Mouse (Mus musculus) small intestine, adult 2 months (tissue): ENCODE data around the gene Sema4c. TPM values are rescaled to one million over a fixed set of nuclear protein-coding genes. Genes with fewer than 3 reads are reported as not detected.

Experiments
- H3K27ac ChIP-seq: fragments of 200-500 bp; 2 replicates; pipeline ENCODE4 v1.5.1; 2012; ENCODE audit warnings: low read depth, low read length, control low read depth, inconsistent platforms; ENCODE audit not compliant: insufficient read depth
- H3K27me3 ChIP-seq: fragments of 200-500 bp; 2 replicates; pipeline ENCODE4 v1.6.1; 2012; ENCODE audit warnings: mild to moderate bottlenecking, moderate library complexity, low read length, inconsistent platforms; ENCODE audit not compliant: control insufficient read depth, insufficient read depth
- H3K36me3 ChIP-seq: fragments of 200-500 bp; 2 replicates; pipeline ENCODE4 v1.6.1; 2012; ENCODE audit warnings: mild to moderate bottlenecking, low read length, control low read depth, inconsistent platforms; ENCODE audit not compliant: control insufficient read depth, insufficient read depth
- H3K4me1 ChIP-seq: fragments of 200-500 bp; 2 replicates; pipeline ENCODE4 v1.6.1; 2012; ENCODE audit warnings: low read length, inconsistent platforms, mixed read lengths; ENCODE audit not compliant: control insufficient read depth, insufficient read depth, insufficient read length
- H3K4me3 ChIP-seq: fragments of 200-500 bp; 2 replicates; pipeline ENCODE4 v1.5.1; 2012; ENCODE audit warnings: low read depth, mild to moderate bottlenecking, control low read depth, inconsistent platforms, low read length, moderate library complexity
- CTCF ChIP-seq: fragments of 200-500 bp; IDR thresholded peaks from 2 replicates; pipeline ENCODE4 v1.5.1; 2012; ENCODE audit warnings: low read depth, mild to moderate bottlenecking, control low read depth, inconsistent platforms, low read length, moderate library complexity, mixed read lengths; ENCODE audit not compliant: insufficient replicate concordance, insufficient read length; ENCODE audit errors: extremely low read depth
- POLR2A ChIP-seq: fragments of 200-500 bp; IDR thresholded peaks from 2 replicates; pipeline ENCODE4 v1.6.1; 2012; ENCODE audit warnings: low read depth, mild to moderate bottlenecking, control low read depth, inconsistent platforms, low read length, moderate library complexity
- WGBS: fragments of 180-500 bp; shearing (Covaris S2); methylation state at CpG from one replicate; pipeline ENCODE4 v1.1.7; 2018; 5-methylcytosine and 5-hydroxymethylcytosine counted together
- polyA plus RNA-seq: library from polyadenylated mRNA; depleted of rRNA; stranded (reverse); fragments of >200 nt; gene quantifications from 2 replicates; pipeline ENCODE4 v1.2.3, GENCODE M21; 2012

The Sema4c gene
- polyA plus RNA-seq, 1 experiment, result 6.0 TPM

DNA sequence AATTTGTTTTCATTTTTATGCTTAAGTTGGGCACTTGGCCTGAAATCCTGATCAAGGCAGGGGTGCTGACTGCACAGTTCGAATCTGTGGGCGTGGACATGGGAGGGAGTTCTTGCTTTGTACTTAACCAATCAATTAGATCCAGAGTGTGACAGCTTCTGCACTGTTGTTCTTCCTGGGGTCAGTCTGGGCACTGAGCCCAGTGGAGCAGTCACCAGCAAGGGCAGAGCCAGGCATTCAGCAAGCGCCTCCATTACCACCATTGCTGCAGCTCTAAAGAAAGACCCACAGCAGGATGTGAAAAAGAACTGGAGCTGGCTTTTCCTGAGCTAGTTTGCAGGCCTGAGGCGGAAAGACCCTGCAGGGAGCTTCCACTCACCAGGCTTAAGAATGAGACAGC lies 38.0 kb upstream of the Sema4c start:
- TF ChIP-seq POLR2A, result no peak
- TF ChIP-seq CTCF, result no peak
- no peak overlapping the region for H3K27ac ChIP-seq
- H3K36me3 ChIP-seq, result no peaks in the 10 kb centered on the region
- no peaks in the 10 kb centered on the region for H3K27me3 ChIP-seq
- 31% methylated on average over 4 of the region's 4 CpGs for WGBS
- no peak overlapping the region for H3K4me3 ChIP-seq
- H3K4me1 ChIP-seq, result peaks cover 11% of the 10 kb centered on the region; the same call in 1 of the 2 replicates

DNA sequence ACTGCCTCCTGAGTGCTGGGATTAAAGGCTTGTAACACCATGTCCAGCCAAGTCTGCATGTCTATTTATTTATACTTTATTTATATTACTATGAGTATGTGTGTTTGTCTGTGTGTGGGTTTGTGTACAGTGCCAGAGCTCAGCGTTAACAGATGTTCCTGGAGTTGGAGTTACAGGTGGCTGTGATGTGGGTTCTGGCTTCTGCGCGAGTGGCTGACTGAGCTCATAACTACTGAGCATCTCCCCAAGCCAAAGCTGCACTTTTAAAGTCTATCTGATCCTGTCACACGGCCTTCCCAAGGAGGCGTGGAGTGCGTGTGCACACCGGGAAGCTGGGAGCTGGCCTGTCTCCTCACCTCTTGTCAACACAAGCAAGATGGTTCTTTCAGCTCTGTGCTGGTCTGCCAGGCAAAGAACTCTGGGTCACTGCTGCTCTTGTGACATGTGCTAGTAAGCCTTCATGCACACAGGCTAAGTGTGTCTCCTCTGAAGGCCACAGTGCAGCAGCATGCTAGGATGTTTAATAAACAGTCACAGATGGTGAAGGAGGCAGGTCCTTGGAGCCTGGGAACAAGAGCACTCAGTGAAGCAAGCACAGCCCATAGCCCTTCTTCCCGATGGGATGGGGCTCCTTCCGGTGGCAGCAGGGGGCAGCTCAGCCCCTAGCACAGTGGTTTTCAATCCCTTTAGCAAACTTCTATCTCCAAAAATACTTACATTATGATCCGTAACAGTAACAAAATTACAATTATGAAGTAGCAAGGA lies 37.2 kb upstream of the Sema4c start:
- H3K4me1 ChIP-seq, result peaks cover 16% of the 10 kb centered on the region; the same call in 1 of the 2 replicates
- no peaks in the 10 kb centered on the region for H3K36me3 ChIP-seq
- TF ChIP-seq CTCF (no peak), POLR2A (no peak)
- no peak overlapping the region for H3K27ac ChIP-seq
- WGBS, result 59% methylated on average over 10 of the region's 10 CpGs
- H3K27me3 ChIP-seq, result no peaks in the 10 kb centered on the region
- no peak overlapping the region for H3K4me3 ChIP-seq

DNA sequence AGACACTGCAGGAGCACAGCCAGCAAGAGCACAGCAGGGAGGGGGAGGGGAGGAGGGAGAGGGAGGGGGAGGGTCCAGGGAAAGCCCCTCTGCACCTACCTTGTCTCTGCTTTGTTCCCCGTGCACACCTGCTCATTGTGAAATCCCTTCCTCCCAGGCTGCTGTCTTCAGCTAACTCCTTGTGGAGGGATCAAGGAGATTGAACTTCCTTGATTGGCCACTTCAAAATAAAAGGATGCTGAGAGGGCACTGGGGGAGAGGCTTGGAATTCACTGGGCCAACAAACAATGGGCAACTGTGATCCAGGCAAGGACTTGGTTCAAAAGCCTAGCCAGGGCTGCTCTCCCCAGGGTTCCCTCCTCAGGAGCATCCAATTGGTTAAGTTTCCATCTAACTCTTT lies 35.0 kb upstream of the Sema4c start:
- Histone ChIP-seq H3K36me3 (no peaks in the 10 kb centered on the region), H3K4me1 (peaks cover 22% of the 10 kb centered on the region), H3K27me3 (no peaks in the 10 kb centered on the region), H3K27ac (no peak overlapping the region), H3K4me3 (no peak overlapping the region)
- TF ChIP-seq POLR2A (no peak), CTCF (no peak)
- WGBS, result 50% methylated on average over 1 of the region's 1 CpGs

DNA sequence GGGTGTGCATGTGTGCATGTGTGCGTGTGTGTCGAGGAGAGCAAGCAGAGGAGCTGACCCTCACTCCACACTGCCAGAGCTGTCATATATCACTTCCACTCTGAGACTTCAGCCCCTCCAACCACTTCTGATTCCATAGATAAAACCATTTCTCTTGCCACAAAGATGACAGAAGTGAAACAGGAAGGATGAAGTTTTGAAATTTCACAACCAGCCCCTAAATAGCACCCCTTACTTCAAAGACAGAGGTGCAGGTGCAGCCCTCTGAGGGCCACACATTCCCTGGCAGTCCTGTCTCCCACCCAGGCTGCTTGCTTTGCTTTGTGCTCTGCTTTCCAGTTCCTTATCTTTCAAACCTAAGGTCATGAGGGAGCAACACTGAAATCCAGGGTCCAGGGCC lies 33.3 kb upstream of the Sema4c start:
- Histone ChIP-seq H3K27ac (0 out of 2 replicates have a peak overlapping the region, but pooled peaks have one; percentile 3), H3K27me3 (no peaks in the 10 kb centered on the region), H3K4me3 (no peak overlapping the region), H3K36me3 (no peaks in the 10 kb centered on the region), H3K4me1 (peaks cover 22% of the 10 kb centered on the region)
- 76% methylated on average over 2 of the region's 2 CpGs for WGBS
- TF ChIP-seq POLR2A, result no peak
- TF ChIP-seq CTCF, result no peak

DNA sequence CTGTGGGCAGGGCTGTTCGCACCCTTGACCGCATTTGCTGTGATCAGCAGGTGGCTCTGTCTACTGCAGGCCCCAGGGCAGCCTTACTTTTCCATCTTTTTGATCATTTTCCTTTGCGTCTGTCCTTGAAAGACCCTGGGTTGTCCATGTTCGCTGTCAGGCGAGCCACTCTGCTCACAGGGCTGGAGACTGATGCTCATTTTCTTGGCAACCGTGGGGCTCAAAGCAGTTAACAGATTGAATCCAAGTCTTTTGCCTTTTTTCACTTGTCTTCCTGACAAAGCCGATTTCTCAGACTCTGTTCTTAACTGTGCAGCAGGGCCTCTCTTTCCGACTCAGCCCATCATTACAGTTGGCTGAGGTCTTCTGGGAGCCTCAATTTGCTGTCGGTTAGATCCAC lies 32.5 kb upstream of the Sema4c start:
- H3K4me3 ChIP-seq, result no peak overlapping the region
- TF ChIP-seq CTCF (no peak), POLR2A (no peak)
- no peaks in the 10 kb centered on the region for H3K27me3 ChIP-seq
- H3K4me1 ChIP-seq, result peaks cover 17% of the 10 kb centered on the region
- H3K36me3 ChIP-seq, result no peaks in the 10 kb centered on the region
- 82% methylated on average over 9 of the region's 9 CpGs for WGBS
- peak overlapping the region; percentile 3; the same call in 1 of the 2 replicates for H3K27ac ChIP-seq

DNA sequence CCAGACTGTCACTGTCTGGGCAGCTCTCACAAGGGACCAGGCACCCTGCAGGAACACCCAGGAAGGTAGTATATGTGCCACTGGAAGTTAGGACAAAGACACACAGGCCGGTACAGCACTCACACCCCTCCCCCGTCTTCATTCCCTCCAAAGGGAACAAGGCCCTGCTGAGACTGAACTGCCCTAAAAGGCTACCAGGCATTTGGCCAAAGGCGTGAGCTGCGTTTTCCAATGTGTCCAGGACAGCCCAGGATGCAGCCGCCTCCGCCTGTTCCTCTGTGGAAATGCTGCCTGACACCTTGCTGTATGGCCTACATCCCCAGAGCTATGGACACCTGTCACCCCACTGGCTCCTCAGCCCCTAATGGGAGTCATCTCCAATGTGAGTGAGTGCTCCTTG lies 31.3 kb upstream of the Sema4c start:
- Histone ChIP-seq H3K27me3 (no peaks in the 10 kb centered on the region), H3K36me3 (no peaks in the 10 kb centered on the region), H3K4me3 (no peak overlapping the region), H3K27ac (peak overlapping the region; percentile 81), H3K4me1 (peaks cover 13% of the 10 kb centered on the region)
- WGBS, result 67% methylated on average over 6 of the region's 6 CpGs
- TF ChIP-seq CTCF, result no peak
- no peak for TF ChIP-seq POLR2A

DNA sequence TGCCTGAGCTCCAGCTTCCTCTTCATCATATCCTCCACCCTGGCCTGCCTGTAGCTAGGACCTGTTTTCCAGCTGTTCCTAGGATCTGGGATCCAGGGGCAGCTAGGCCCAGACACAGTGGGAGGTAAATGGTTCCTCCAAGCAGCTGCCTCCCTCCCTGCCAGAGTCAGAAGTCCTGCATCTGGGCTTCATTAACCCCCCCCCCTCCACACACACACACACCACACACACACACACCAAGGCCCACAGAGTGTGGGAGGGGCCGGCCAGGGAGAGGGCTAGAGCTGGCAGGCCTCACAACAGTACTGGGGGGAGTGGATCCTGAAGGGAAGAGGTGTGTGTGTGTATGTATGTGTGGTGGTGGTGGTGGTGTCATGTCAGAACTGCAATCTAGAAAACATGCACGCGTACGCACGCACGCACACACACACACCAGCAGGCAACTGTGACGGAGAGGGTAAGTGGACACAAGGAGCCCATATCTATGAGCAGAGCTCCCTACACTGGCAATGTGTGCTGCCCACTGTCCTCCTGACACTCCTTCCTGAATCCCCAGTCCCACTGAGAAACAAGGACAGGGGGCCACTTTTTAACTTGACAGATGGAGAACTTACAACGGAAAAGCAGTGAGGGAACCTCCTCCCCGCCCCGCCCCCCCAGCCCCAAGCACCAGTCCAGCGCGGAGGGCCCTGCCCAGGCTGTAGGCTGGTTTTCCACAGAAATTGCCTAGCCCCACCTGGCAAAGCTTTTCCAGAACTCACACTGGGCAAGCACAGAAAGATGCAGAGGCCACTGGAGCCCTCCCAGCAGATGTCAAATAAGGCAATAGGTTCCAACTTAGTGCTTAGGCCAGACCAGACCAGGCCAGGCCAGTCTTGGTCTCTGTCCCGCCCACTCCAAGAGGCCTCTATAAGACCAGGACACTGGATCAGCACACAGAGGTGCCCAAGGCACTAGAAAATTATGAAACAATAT lies 30.6 kb upstream of the Sema4c start:
- Histone ChIP-seq H3K4me3 (no peak overlapping the region), H3K27ac (peak overlapping the region; percentile 81), H3K27me3 (no peaks in the 10 kb centered on the region), H3K4me1 (peaks cover 13% of the 10 kb centered on the region), H3K36me3 (no peaks in the 10 kb centered on the region)
- no peak for TF ChIP-seq CTCF
- no peak for TF ChIP-seq POLR2A
- WGBS, result 75% methylated on average over 13 of the region's 13 CpGs
